Mouse (Mus musculus) testis, adult 2 months (tissue): ENCODE results near the gene Gm18596.

ENCODE experiments used
- CTCF ChIP-seq: fragments of 200-500 bp; IDR thresholded peaks from 2 replicates; pipeline ENCODE4 v1.5.1; 2012; ENCODE audit warnings: low read depth, mild to moderate bottlenecking, inconsistent platforms, low read length, moderate library complexity; ENCODE audit not compliant: control insufficient read depth, insufficient read depth, insufficient replicate concordance
- POLR2A ChIP-seq: fragments of 200-500 bp; IDR thresholded peaks from 2 replicates; pipeline ENCODE4 v1.6.1; 2012; ENCODE audit warnings: low read depth, mild to moderate bottlenecking, inconsistent platforms, low read length, moderate library complexity; ENCODE audit not compliant: control insufficient read depth

- TF ChIP-seq POLR2A (no peak), CTCF (no peak)
These were observed 45.3 kb downstream of the Gm18596 start, which contains the start of gene Gm9508 for GRCm38 (mm10) chr10:77697133-77697532.
